Mouse (Mus musculus) CH12.LX (cell line): ENCODE data around the gene Ilkap. TPM values are rescaled to one million over a fixed set of nuclear protein-coding genes. Genes with fewer than 3 reads are reported as not detected.

Source experiments
- DNase-seq: peaks from one replicate; pipeline ENCODE4 v3.0.0-alpha.2; 2013; ENCODE audit errors: extremely low read depth
- H3K27ac ChIP-seq: 2 replicates; pipeline ENCODE4 v1.5.1; 2012; ENCODE audit warnings: low read depth, mild to moderate bottlenecking, control low read depth, moderate library complexity; ENCODE audit not compliant: insufficient read depth
- H3K27me3 ChIP-seq: replicated peaks from 2 replicates; pipeline ENCODE3; 2012; ENCODE audit warnings: inconsistent platforms
- H3K36me3 ChIP-seq, 2 experiments: replicated peaks in 1 of 2; 2 replicates each; pipeline versions ENCODE3 to v1.6.1; 2012; ENCODE audit warnings: inconsistent platforms in 1 of 2, low read length in 1 of 2, mild to moderate bottlenecking in 1 of 2, mixed read lengths in 1 of 2, moderate library complexity in 1 of 2; ENCODE audit not compliant: control insufficient read depth in 1 of 2, insufficient read depth in 1 of 2
- H3K4me1 ChIP-seq, 2 experiments: 2 replicates each; pipeline ENCODE4 v1.6.1; 2012; ENCODE audit warnings: inconsistent platforms in 1 of 2, moderate library complexity in 1 of 2; ENCODE audit not compliant: insufficient read depth in 2 of 2, control insufficient read depth in 1 of 2
- H3K4me2 ChIP-seq: 2 replicates; pipeline ENCODE4 v1.6.1; 2012; ENCODE audit warnings: low read depth, mild to moderate bottlenecking, control low read depth; ENCODE audit not compliant: poor library complexity, insufficient read depth, severe bottlenecking
- H3K4me3 ChIP-seq, 3 experiments: fragments of 150-350 bp in 1 of 3; sonication (generic) in 1 of 3; replicated peaks in 1 of 3; 2 replicates each; pipeline versions ENCODE3 to v1.5.1; 2011 to 2012; ENCODE audit warnings: low read depth in 2 of 3, low read length in 2 of 3, mild to moderate bottlenecking in 2 of 3, moderate library complexity in 2 of 3, control low read depth in 1 of 3, improper control_type of control experiment in 1 of 3, inconsistent platforms in 1 of 3, mixed read lengths in 1 of 3; ENCODE audit not compliant: poor library complexity in 1 of 3
- H3K79me2 ChIP-seq: replicated peaks from 2 replicates; pipeline ENCODE4 v1.6.1; 2012; ENCODE audit warnings: mild to moderate bottlenecking, moderate library complexity; ENCODE audit not compliant: control insufficient read depth, poor library complexity, insufficient read depth, severe bottlenecking; ENCODE audit errors: extremely low read depth
- H3K9ac ChIP-seq: 2 replicates; pipeline ENCODE4 v1.6.1; 2012; ENCODE audit warnings: low read depth, mild to moderate bottlenecking, control low read depth, moderate library complexity; ENCODE audit not compliant: insufficient read depth
- H3K9me3 ChIP-seq: replicated peaks from 2 replicates; pipeline ENCODE3; 2012; ENCODE audit warnings: low read length, inconsistent platforms, mixed read lengths
- BHLHE40 ChIP-seq: IDR thresholded peaks from 2 replicates; pipeline ENCODE4 v1.6.1; 2011; ENCODE audit warnings: mild to moderate bottlenecking, low read depth, low read length, improper control_type of control experiment
- CHD1 ChIP-seq: IDR thresholded peaks from 2 replicates; pipeline ENCODE4 v1.6.1; 2012; ENCODE audit warnings: low read depth, low read length, improper control_type of control experiment, inconsistent platforms
- CTCF ChIP-seq, 2 experiments: IDR thresholded peaks in 1 of 2; conservative IDR thresholded peaks in 1 of 2; 2 replicates each; pipeline ENCODE4 v1.5.1; 2011 to 2012; ENCODE audit warnings: low read depth in 2 of 2, low read length in 2 of 2, improper control_type of control experiment in 1 of 2, inconsistent platforms in 1 of 2, mild to moderate bottlenecking in 1 of 2, moderate library complexity in 1 of 2
- ELF1 ChIP-seq: IDR thresholded peaks from 2 replicates; pipeline ENCODE4 v1.6.1; 2014; ENCODE audit warnings: low read depth, mild to moderate bottlenecking, inconsistent platforms, low read length, improper control_type of control experiment
- EP300 ChIP-seq: IDR thresholded peaks from 2 replicates; pipeline ENCODE4 v1.6.1; 2011; ENCODE audit warnings: low read length, improper control_type of control experiment
- ETS1 ChIP-seq: conservative IDR thresholded peaks from 2 replicates; pipeline ENCODE4 v1.6.1; 2012; ENCODE audit warnings: low read depth, mild to moderate bottlenecking, inconsistent platforms, low read length, improper control_type of control experiment, moderate library complexity
- HCFC1 ChIP-seq: IDR thresholded peaks from 2 replicates; pipeline ENCODE4 v1.6.1; 2012; ENCODE audit warnings: low read depth, mild to moderate bottlenecking, inconsistent platforms, low read length, improper control_type of control experiment
- JUND ChIP-seq: conservative IDR thresholded peaks from 2 replicates; pipeline ENCODE4 v1.6.1; 2011; ENCODE audit warnings: low read depth, low read length, improper control_type of control experiment
- MAFK ChIP-seq: IDR thresholded peaks from 2 replicates; pipeline ENCODE4 v1.6.1; 2011; ENCODE audit warnings: low read length, improper control_type of control experiment; ENCODE audit not compliant: insufficient replicate concordance
- MAX ChIP-seq: IDR thresholded peaks from 2 replicates; pipeline ENCODE4 v1.6.1; 2011; ENCODE audit warnings: low read length, improper control_type of control experiment
- MAZ ChIP-seq: IDR thresholded peaks from 2 replicates; pipeline ENCODE4 v1.6.1; 2012; ENCODE audit warnings: low read depth, mild to moderate bottlenecking, inconsistent platforms, low read length, improper control_type of control experiment, moderate library complexity
- MEF2A ChIP-seq: IDR thresholded peaks from 2 replicates; pipeline ENCODE4 v1.6.1; 2014; ENCODE audit warnings: low read depth, mild to moderate bottlenecking, inconsistent platforms, low read length, improper control_type of control experiment, borderline replicate concordance
- MXI1 ChIP-seq: IDR thresholded peaks from 2 replicates; pipeline ENCODE4 v1.6.1; 2011; ENCODE audit warnings: mild to moderate bottlenecking, low read depth, low read length, improper control_type of control experiment
- NELFE ChIP-seq: IDR thresholded peaks from 2 replicates; pipeline ENCODE4 v1.6.1; 2011; ENCODE audit warnings: low read depth, low read length, improper control_type of control experiment
- NRF1 ChIP-seq: IDR thresholded peaks from 2 replicates; pipeline ENCODE4 v1.6.1; 2014; ENCODE audit warnings: low read depth, mild to moderate bottlenecking, inconsistent platforms, low read length, improper control_type of control experiment, moderate library complexity
- PAX5 ChIP-seq: IDR thresholded peaks from 2 replicates; pipeline ENCODE4 v1.6.1; 2012; ENCODE audit warnings: low read length, inconsistent platforms, mixed read lengths
- POLR2A ChIP-seq: IDR thresholded peaks from 2 replicates; pipeline ENCODE4 v1.6.1; 2011; ENCODE audit warnings: low read depth, mild to moderate bottlenecking, improper control_type of control experiment, low read length
- RAD21 ChIP-seq: IDR thresholded peaks from 2 replicates; pipeline ENCODE4 v1.6.1; 2011; ENCODE audit warnings: low read depth, mild to moderate bottlenecking, low read length, improper control_type of control experiment, moderate library complexity
- SIN3A ChIP-seq: IDR thresholded peaks from 2 replicates; pipeline ENCODE4 v1.6.1; 2012; ENCODE audit warnings: low read length, improper control_type of control experiment, inconsistent platforms
- TBP ChIP-seq: conservative IDR thresholded peaks from 2 replicates; pipeline ENCODE4 v1.6.1; 2011; ENCODE audit warnings: low read depth, low read length, improper control_type of control experiment
- TCF12 ChIP-seq: IDR thresholded peaks from 2 replicates; pipeline ENCODE4 v1.6.1; 2014; ENCODE audit warnings: low read depth, mild to moderate bottlenecking, inconsistent platforms, low read length, improper control_type of control experiment
- UBTF ChIP-seq: IDR thresholded peaks from 2 replicates; pipeline ENCODE4 v1.6.1; 2012; ENCODE audit warnings: low read depth, mild to moderate bottlenecking, inconsistent platforms, low read length, improper control_type of control experiment, moderate library complexity
- ZC3H11A ChIP-seq: IDR thresholded peaks from 2 replicates; pipeline ENCODE4 v1.6.1; 2012; ENCODE audit warnings: low read depth, mild to moderate bottlenecking, inconsistent platforms, low read length, improper control_type of control experiment
- dilution Hi-C: fragments of 300-500 bp; cut with MboI; formaldehyde crosslinking; loops from 2 replicates; pipeline ENCODE4 v1.14.3; 2020; ENCODE audit warnings: low sequenced_read_pairs; ENCODE audit not compliant: extremely low pct_unique_long_range_greater_than_20kb, extremely low pct_ligation_motif_present
- in situ Hi-C: fragments of 300-500 bp; cut with MboI; formaldehyde crosslinking; loops from 3 replicates; pipeline ENCODE4 v1.14.3; 2019; ENCODE audit warnings: low sequenced_read_pairs, low pct_ligation_motif_present, low pct_unique_long_range_greater_than_20kb, mixed read lengths
- polyA plus RNA-seq: library from polyadenylated mRNA; unstranded; fragments of >175 nt; gene quantifications from 2 replicates; pipeline ENCODE4 v1.2.1, GENCODE M21; 2012; ENCODE audit warnings: low read depth; ENCODE audit not compliant: insufficient read length
- total RNA-seq, 2 experiments: library from RNA; depleted of rRNA; stranded (reverse); fragments of 300-350 nt in 1 of 2; fragments of >200 nt in 1 of 2; gene quantifications; 2 replicates each; pipeline ENCODE4 v1.2.3; 2012 to 2014

Gene Ilkap
- total and polyA plus RNA-seq, 3 experiments, result 77.9 to 101 (median 79.1) TPM

- dilution Hi-C loops (no loop called here), in situ Hi-C loops (no loop called here)
- Histone ChIP-seq H3K27me3 (no peaks in the 10 kb centered on the region), H3K4me3 (no peak overlapping the region), H3K9ac (no peak overlapping the region), H3K4me1 (peaks cover 9 to 25% of the 10 kb centered on the region in 2 experiments), H3K9me3 (no peaks in the 10 kb centered on the region), H3K79me2 (no peaks in the 10 kb centered on the region), H3K36me3 (peaks cover 18 to 48% of the 10 kb centered on the region in 2 experiments), H3K4me2 (no peak overlapping the region), H3K27ac (no peak overlapping the region)
- no peak for TF ChIP-seq NELFE
- no peak for DNase-seq
Measured at GRCm38 (mm10) chr1:91415311-91415710, 16.7 kb upstream of the Ilkap start.

- Histone ChIP-seq H3K27ac (no peak overlapping the region), H3K27me3 (no peaks in the 10 kb centered on the region), H3K4me2 (no peak overlapping the region), H3K9me3 (no peaks in the 10 kb centered on the region), H3K79me2 (no peaks in the 10 kb centered on the region), H3K4me3 (no peak overlapping the region)
- dilution Hi-C loops, result no loop called here
- TF ChIP-seq ELF1 (no peak), EP300 (no peak), RAD21 (no peak), HCFC1 (no peak), SIN3A (no peak)
- TF ChIP-seq, all 38 proteins: peak for 0
- H3K36me3 ChIP-seq, result peaks cover 14 to 44% of the 10 kb centered on the region in 2 experiments
- no peak for DNase-seq
- H3K9ac ChIP-seq, result no peak overlapping the region
- H3K4me1 ChIP-seq, result peaks cover 9 to 25% of the 10 kb centered on the region in 2 experiments
- in situ Hi-C loops, result no loop called here
Measured at GRCm38 (mm10) chr1:91414903-91415302, 16.3 kb upstream of the Ilkap start.

GRCm38 (mm10) chr1:91413898-91414594 lies 15.4 kb upstream of the Ilkap start, which contains the start of gene Hes6:
Hes6 (minus strand) TSS chr1:91414038.
- Histone ChIP-seq H3K4me3 (peak within 1 kb of the TSS; percentile 74 to 94 (median 91)), H3K4me2 (peak within 1 kb of the TSS; percentile 68), H3K36me3 (peaks cover 14 to 36% of the 10 kb centered on the region in 2 experiments), H3K27ac (peak within 1 kb of the TSS; percentile 75), H3K79me2 (no peaks in the 10 kb centered on the region), H3K9ac (peak within 1 kb of the TSS; percentile 80), H3K9me3 (no peaks in the 10 kb centered on the region), H3K27me3 (no peaks in the 10 kb centered on the region), H3K4me1 (peaks cover 9 to 25% of the 10 kb centered on the region in 2 experiments)
- no peak for TF ChIP-seq CTCF (conservative IDR thresholded peaks at IDR 0.05 in 1 of 2, IDR thresholded peaks at IDR 0.05 in 1 of 2; ENCODE audit: low read depth in 2 of 2, low read length in 2 of 2)
- TF ChIP-seq POLR2A, result peak; percentile 49; the same call in 1 of the 2 replicates
- peak; percentile 68; the same call in 1 of the 2 replicates for TF ChIP-seq SIN3A
- no peak for TF ChIP-seq JUND
- TF ChIP-seq EP300, result 0 out of 2 replicates have a peak, but pooled peaks have one; percentile 51
- 0 out of 2 replicates have a peak, but pooled peaks have one; percentile 26 for TF ChIP-seq HCFC1
- peak; percentile 41; the same call in 1 of the 2 replicates for TF ChIP-seq ETS1
- TF ChIP-seq TCF12, result peak; percentile 86
- no peak for TF ChIP-seq MAFK
- peak; percentile 64 for TF ChIP-seq ELF1
- TF ChIP-seq PAX5, result no peak
- TF ChIP-seq MXI1, result peak; percentile 74; the same call in 1 of the 2 replicates
- TF ChIP-seq MAX, result peak; percentile 54; the same call in 1 of the 2 replicates
- peak; percentile 71; the same call in 1 of the 2 replicates for TF ChIP-seq UBTF
- no peak for TF ChIP-seq RAD21
- TF ChIP-seq CHD1, result 0 out of 2 replicates have a peak, but pooled peaks have one; percentile 48
- TF ChIP-seq ZC3H11A, result no peak
- TF ChIP-seq NRF1, result 0 out of 2 replicates have a peak, but pooled peaks have one; percentile 37
- TF ChIP-seq TBP, result no peak
- peak; percentile 81 for TF ChIP-seq MEF2A
- peak; percentile 67; the same call in 1 of the 2 replicates for TF ChIP-seq MAZ
- TF ChIP-seq BHLHE40, result peak; percentile 68
- in situ Hi-C loops (no loop called here), dilution Hi-C loops (no loop called here)
- DNase-seq, result no peak
